ENCODE assay signal across 20 mouse cellular contexts in genomic region chr2:118673686-118674465, GRCm38 (mm10). TPM values are rescaled to one million over a fixed set of nuclear protein-coding genes. Genes with fewer than 3 reads are reported as not detected.
"Had no signal": no experiment of that assay in that cellular context is flagged by ENCODE, and none has a peak within 500 bp of the region (broad histone marks: within the 10 kb centered on the region; RNA-seq: fewer than 3 reads in every experiment).

No protein-coding gene starts in this region.

- H3K9me3 ChIP-seq: limb, embryonic 10.5 days; limb, embryonic 13.5 days; liver, embryonic 12.5 days; liver, embryonic 15.5 days; lung, embryonic 15.5 days; midbrain, embryonic 12.5 days; midbrain, embryonic 15.5 days; neural tube, embryonic 12.5 days; neural tube, embryonic 15.5 days had no signal

- H3K27ac ChIP-seq: layer of hippocampus, adult 2 months; limb, embryonic 10.5 days; limb, embryonic 13.5 days; liver, embryonic 12.5 days; liver, embryonic 15.5 days; lung, embryonic 15.5 days; macrophage; midbrain, embryonic 12.5 days; midbrain, embryonic 15.5 days; neural tube, embryonic 12.5 days; neural tube, embryonic 15.5 days had no signal

- ATAC-seq: liver, embryonic 12.5 days; midbrain, embryonic 15.5 days had no signal

- DNase-seq: kidney, adult 9 months; kidney, postnatal 14 days; layer of hippocampus, adult 9-11 months; liver; lung, postnatal 10 days; thymus, adult 2 months; thymus, postnatal 14 days; thymus, postnatal 4 days had no signal

- H3K4me2 ChIP-seq: limb, embryonic 13.5 days; liver, embryonic 12.5 days; liver, embryonic 15.5 days; lung, embryonic 15.5 days; midbrain, embryonic 12.5 days; midbrain, embryonic 15.5 days; neural tube, embryonic 12.5 days; neural tube, embryonic 15.5 days had no signal

- H3K36me3 ChIP-seq: limb, embryonic 10.5 days; limb, embryonic 13.5 days; liver, embryonic 12.5 days; liver, embryonic 15.5 days; lung, embryonic 15.5 days; midbrain, embryonic 12.5 days; neural tube, embryonic 12.5 days; neural tube, embryonic 15.5 days had no signal

- H3K4me3 ChIP-seq: layer of hippocampus, adult 2 months; limb, embryonic 10.5 days; limb, embryonic 13.5 days; liver, embryonic 12.5 days; liver, embryonic 15.5 days; lung, embryonic 15.5 days; midbrain, embryonic 12.5 days; midbrain, embryonic 15.5 days; neural tube, embryonic 12.5 days; neural tube, embryonic 15.5 days had no signal

- H3K9ac ChIP-seq: limb, embryonic 13.5 days; liver, embryonic 15.5 days; lung, embryonic 15.5 days; midbrain, embryonic 12.5 days; midbrain, embryonic 15.5 days; neural tube, embryonic 12.5 days; neural tube, embryonic 15.5 days had no signal

RNA-seq across cellular contexts. Expression of gene Pak6, which starts 10.8 kb away (rescaled TPM):
- total RNA-seq: megakaryocyte, adult 5-6 weeks had no signal
- polyA plus RNA-seq: macrophage had no signal

RNA-seq across cellular contexts. Expression of gene Ankrd63, which starts 29.9 kb away (rescaled TPM):
- polyA plus RNA-seq: limb, embryonic 10.5 days; macrophage; midbrain, embryonic 12.5 days; midbrain, embryonic 15.5 days; neural tube, embryonic 12.5 days; neural tube, embryonic 15.5 days had no signal
